Mouse (Mus musculus) cortical plate, adult 2 months (tissue): Measurements from ENCODE around the gene Fau. TPM values are rescaled to one million over a fixed set of nuclear protein-coding genes. Genes with fewer than 3 reads are reported as not detected.
A peak's percentile ranks its signal among the peaks of the same experiment; 100 is the strongest.

Source experiments
- H3K27ac ChIP-seq: fragments of 200-500 bp; 2 replicates; pipeline ENCODE4 v1.5.1; 2012; ENCODE audit warnings: low read length, control low read depth, inconsistent platforms; ENCODE audit not compliant: insufficient read depth
- H3K4me1 ChIP-seq: fragments of 200-500 bp; 2 replicates; pipeline ENCODE4 v1.6.1; 2011; ENCODE audit warnings: low read length; ENCODE audit not compliant: control insufficient read depth, insufficient read depth
- H3K4me3 ChIP-seq: fragments of 200-500 bp; 2 replicates; pipeline ENCODE4 v1.5.1; 2011; ENCODE audit warnings: mild to moderate bottlenecking, low read length, control low read depth; ENCODE audit not compliant: insufficient read depth
- CTCF ChIP-seq: fragments of 200-500 bp; IDR thresholded peaks from 2 replicates; pipeline ENCODE4 v1.5.1; 2011; ENCODE audit warnings: mild to moderate bottlenecking, control low read depth, low read length; ENCODE audit not compliant: insufficient read depth; ENCODE audit errors: extremely low read depth
- POLR2A ChIP-seq: fragments of 200-500 bp; IDR thresholded peaks from 2 replicates; pipeline ENCODE4 v1.6.1; 2011; ENCODE audit warnings: mild to moderate bottlenecking, low read length, control low read depth; ENCODE audit not compliant: insufficient read depth; ENCODE audit errors: extremely low read depth
- polyA plus RNA-seq: library from polyadenylated mRNA; depleted of rRNA; stranded (reverse); fragments of >200 nt; gene quantifications from 2 replicates; pipeline ENCODE4 v1.2.3, GENCODE M21; 2012

Fau gene
- polyA plus RNA-seq, 1 experiment = 920 TPM

GRCm38 (mm10) chr19:6058513-6058912, 869 bp downstream of the Fau start:
- peaks cover 7% of the 10 kb centered on the region; the same call in 1 of the 2 replicates for H3K4me1 ChIP-seq
- TF ChIP-seq CTCF (no peak), POLR2A (no peak)
- H3K4me3 ChIP-seq = peak overlapping the region; percentile 57
- H3K27ac ChIP-seq = no peak overlapping the region

- H3K4me3 ChIP-seq = peak overlapping the region; percentile 57; the same call in 1 of the 2 replicates
- H3K4me1 ChIP-seq = peaks cover 7% of the 10 kb centered on the region; the same call in 1 of the 2 replicates
- TF ChIP-seq CTCF (no peak), POLR2A (no peak)
- H3K27ac ChIP-seq = no peak overlapping the region
Observed at GRCm38 (mm10) chr19:6058966-6059365, 1.3 kb downstream of the Fau start.

GRCm38 (mm10) chr19:6061021-6061533, 3.4 kb downstream of the Fau start, which contains the start of gene Znhit2:
TSS of gene Znhit2 (plus strand) at chr19:6061192.
- TF ChIP-seq CTCF (no peak), POLR2A (peak; percentile 63; the same call in 1 of the 2 replicates)
- Histone ChIP-seq H3K4me1 (peaks cover 7% of the 10 kb centered on the region; the same call in 1 of the 2 replicates), H3K4me3 (peak within 1 kb of the TSS; percentile 67), H3K27ac (peak within 1 kb of the TSS; percentile 61)

GRCm38 (mm10) chr19:6061641-6062302, 4.1 kb downstream of the Fau start:
- TF ChIP-seq CTCF (no peak), POLR2A (peak; percentile 35; the same call in 1 of the 2 replicates)
- peak overlapping the region; percentile 67 for H3K4me3 ChIP-seq
- peaks cover 7% of the 10 kb centered on the region for H3K4me1 ChIP-seq
- peak overlapping the region; percentile 61 for H3K27ac ChIP-seq

- TF ChIP-seq CTCF (no peak), POLR2A (0 out of 2 replicates have a peak, but pooled peaks have one; percentile 3)
- Histone ChIP-seq H3K4me3 (peak overlapping the region; percentile 67), H3K27ac (no peak overlapping the region), H3K4me1 (peaks cover 7% of the 10 kb centered on the region)
Observed at GRCm38 (mm10) chr19:6062418-6062817, 4.8 kb downstream of the Fau start.

- Histone ChIP-seq H3K27ac (no peak overlapping the region), H3K4me1 (peaks cover 7% of the 10 kb centered on the region)
- TF ChIP-seq POLR2A (no peak), CTCF (no peak)
Observed at GRCm38 (mm10) chr19:6063081-6063480, 5.4 kb downstream of the Fau start.

GRCm38 (mm10) chr19:6066571-6066970, 8.9 kb downstream of the Fau start:
- peak overlapping the region; percentile 40 for H3K4me3 ChIP-seq
- no peak for TF ChIP-seq CTCF
- H3K4me1 ChIP-seq = peaks cover 6% of the 10 kb centered on the region
- 0 out of 2 replicates have a peak overlapping the region, but pooled peaks have one; percentile 9 for H3K27ac ChIP-seq

More at GRCm38 (mm10) chr19:6063081-6063480, 5.4 kb downstream of the Fau start:
- H3K4me3 ChIP-seq = no peak overlapping the region; the same call in 1 of the 2 replicates

GRCm38 (mm10) chr19:6067011-6067723, 9.5 kb downstream of the Fau start:
- H3K4me3 ChIP-seq = peak overlapping the region; percentile 40
- peak overlapping the region; percentile 50; the same call in 1 of the 2 replicates for H3K27ac ChIP-seq
- peaks cover 6% of the 10 kb centered on the region for H3K4me1 ChIP-seq
- 0 out of 2 replicates have a peak, but pooled peaks have one; percentile 13 for TF ChIP-seq POLR2A
- peak; percentile 77 for TF ChIP-seq CTCF

GRCm38 (mm10) chr19:6067724-6068415, 10.2 kb downstream of the Fau start, which contains the start of gene Tm7sf2:
TSS of gene Tm7sf2 (minus strand) at chr19:6068373.
- H3K4me3 ChIP-seq = peak within 1 kb of the TSS; percentile 40
- H3K4me1 ChIP-seq = peaks cover 1% of the 10 kb centered on the region
- TF ChIP-seq POLR2A (peak; percentile 50; the same call in 1 of the 2 replicates), CTCF (no peak)
- H3K27ac ChIP-seq = peak within 1 kb of the TSS; percentile 50; the same call in 1 of the 2 replicates
